21 mouse cellular contexts compared by ENCODE assay signal in genomic region chr14:101381943-101382342, GRCm38 (mm10).
"Had no signal": no experiment of that assay in that cellular context is flagged by ENCODE, and none has a peak within 500 bp of the region (broad histone marks: within the 10 kb centered on the region; RNA-seq: fewer than 3 reads in every experiment).

No protein-coding gene starts in this region.

- DNase-seq: kidney, adult 8-10 months; kidney, postnatal 10 days; kidney, postnatal 4 days; liver; lung, adult 18-20 months; lung, postnatal 14 days; retina, postnatal 1 day; right cerebral cortex, postnatal 25 days; spleen, adult 18-20 months; thymus, adult 2 months; thymus, postnatal 14 days; thymus, postnatal 4 days had no signal

- ATAC-seq: liver, embryonic 12.5 days; midbrain, embryonic 15.5 days had no signal

- H3K36me3 ChIP-seq: kidney, embryonic 15.5 days; limb, embryonic 10.5 days; limb, embryonic 13.5 days; liver, embryonic 12.5 days; liver, embryonic 15.5 days; midbrain, embryonic 15.5 days; neural tube, embryonic 13.5 days had no signal

- H3K27me3 ChIP-seq: limb, embryonic 13.5 days; liver, embryonic 12.5 days; liver, embryonic 15.5 days; midbrain, embryonic 15.5 days had no signal

- H3K9me3 ChIP-seq: kidney, embryonic 15.5 days; limb, embryonic 10.5 days; limb, embryonic 13.5 days; liver, embryonic 12.5 days; liver, embryonic 15.5 days; midbrain, embryonic 15.5 days; neural tube, embryonic 13.5 days had no signal

- H3K9ac ChIP-seq: kidney, embryonic 15.5 days; limb, embryonic 13.5 days; liver, embryonic 12.5 days; liver, embryonic 15.5 days; midbrain, embryonic 15.5 days; neural tube, embryonic 13.5 days had no signal

- H3K4me2 ChIP-seq: kidney, embryonic 15.5 days; limb, embryonic 13.5 days; liver, embryonic 12.5 days; liver, embryonic 15.5 days; midbrain, embryonic 15.5 days; neural tube, embryonic 13.5 days had no signal

- H3K4me3 ChIP-seq: kidney, embryonic 15.5 days; limb, embryonic 10.5 days; limb, embryonic 13.5 days; liver, embryonic 12.5 days; liver, embryonic 15.5 days; midbrain, embryonic 15.5 days; myocyte; neural tube, embryonic 13.5 days had no signal

- H3K27ac ChIP-seq: kidney, embryonic 15.5 days; limb, embryonic 10.5 days; limb, embryonic 13.5 days; liver, embryonic 12.5 days; liver, embryonic 15.5 days; macrophage; midbrain, embryonic 15.5 days; neural tube, embryonic 13.5 days had no signal

- H3K4me1 ChIP-seq: kidney, embryonic 15.5 days; liver, embryonic 12.5 days; liver, embryonic 15.5 days had no signal
